Mouse (Mus musculus): ENCODE measurements around the gene Alg14. TPM values are rescaled to one million over a fixed set of nuclear protein-coding genes. Genes with fewer than 3 reads are reported as not detected.

The Alg14 gene
- polyA plus RNA-seq, 1 experiment, result 24.5 TPM

DNA sequence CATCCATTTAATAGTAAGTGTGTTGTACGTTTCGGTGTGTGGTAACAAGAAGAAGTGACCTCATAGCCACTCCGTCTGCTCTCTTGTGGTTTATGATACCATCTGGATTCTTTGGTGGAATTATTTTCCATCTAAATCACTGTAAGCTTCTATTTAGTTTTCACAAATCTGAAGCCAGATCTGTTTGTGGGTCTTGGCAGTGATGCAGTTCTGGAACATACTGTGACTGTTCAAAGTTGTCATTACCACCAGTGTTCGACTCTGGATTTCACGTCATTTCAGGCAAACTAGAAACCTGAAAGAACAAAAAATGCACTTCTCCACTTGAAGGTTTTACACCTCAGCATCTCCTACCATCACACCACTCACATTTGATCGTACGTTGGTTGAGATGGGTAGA, 23.9 kb downstream of the Alg14 start:
- TF ChIP-seq POLR2A (IDR thresholded peaks at IDR 0.05; ENCODE audit: borderline replicate concordance, extremely low read depth, low read depth, low read length), result no peak
- TF ChIP-seq CTCF (IDR thresholded peaks at IDR 0.05; ENCODE audit: insufficient read depth, low read length), result no peak
- DNase-seq, result no peak
- Histone ChIP-seq H3K4me3 (replicated peaks; ENCODE audit: extremely low read depth, low read depth, low read length) (no peak overlapping the region), H3K4me1 (ENCODE audit: control insufficient read depth, insufficient read depth, low read length) (no peaks in the 10 kb centered on the region)
- 92% methylated on average over 7 of the region's 7 CpGs for WGBS

DNA sequence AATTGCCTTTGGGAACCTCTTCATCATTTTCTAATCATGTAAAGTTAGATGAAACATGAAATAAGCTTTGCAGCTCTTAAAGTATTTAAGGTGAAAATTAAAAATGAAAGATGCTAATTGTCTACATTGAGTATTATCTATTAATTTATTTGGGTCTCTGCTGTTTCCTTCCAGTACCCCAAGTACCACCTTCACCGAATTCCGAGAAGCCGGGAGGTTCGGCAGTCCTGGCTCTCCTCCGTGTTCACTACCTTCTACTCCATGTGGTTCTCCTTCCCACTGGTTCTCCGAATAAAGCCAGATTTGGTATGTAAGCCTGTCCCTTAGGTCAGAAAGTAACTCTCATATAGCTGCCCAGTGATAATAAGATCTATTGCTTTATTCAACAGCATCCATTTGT, 28.3 kb downstream of the Alg14 start:
- WGBS, result 93% methylated on average over 6 of the region's 6 CpGs
- Histone ChIP-seq H3K4me1 (ENCODE audit: control insufficient read depth, insufficient read depth, low read length) (no peaks in the 10 kb centered on the region), H3K4me3 (replicated peaks; ENCODE audit: extremely low read depth, low read depth, low read length) (no peak overlapping the region)
- no peak for TF ChIP-seq CTCF (IDR thresholded peaks at IDR 0.05; ENCODE audit: insufficient read depth, low read length)
- TF ChIP-seq POLR2A (IDR thresholded peaks at IDR 0.05; ENCODE audit: borderline replicate concordance, extremely low read depth, low read depth, low read length), result no peak
- no peak for DNase-seq

DNA sequence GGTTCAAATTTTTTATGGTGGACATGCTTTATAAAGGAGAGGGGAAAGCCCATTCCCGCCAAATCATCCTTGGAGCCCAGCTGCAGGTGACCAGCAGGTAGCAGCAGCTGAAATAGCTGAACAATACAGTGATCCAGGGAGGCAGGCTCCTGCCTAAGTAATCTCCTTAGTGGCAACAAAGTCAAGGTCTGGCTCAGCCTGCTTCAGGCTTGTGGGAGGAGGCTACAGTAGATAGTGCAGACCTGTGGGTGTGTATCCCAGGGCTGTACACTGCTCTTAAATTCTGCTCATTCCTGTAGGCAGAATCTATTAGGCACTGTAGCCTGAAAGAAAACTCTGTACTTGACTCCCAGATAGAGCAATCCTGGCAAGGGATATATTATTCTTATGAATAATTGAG, 29.3 kb downstream of the Alg14 start:
- WGBS, result 100% methylated on average over 1 of the region's 1 CpGs
- no peak overlapping the region for H3K4me3 ChIP-seq (replicated peaks; ENCODE audit: extremely low read depth, low read depth, low read length)
- no peak for DNase-seq
- TF ChIP-seq CTCF (IDR thresholded peaks at IDR 0.05; ENCODE audit: insufficient read depth, low read length), result no peak
- no peak for TF ChIP-seq POLR2A (IDR thresholded peaks at IDR 0.05; ENCODE audit: borderline replicate concordance, extremely low read depth, low read depth, low read length)
- H3K4me1 ChIP-seq (ENCODE audit: control insufficient read depth, insufficient read depth, low read length), result no peaks in the 10 kb centered on the region

DNA sequence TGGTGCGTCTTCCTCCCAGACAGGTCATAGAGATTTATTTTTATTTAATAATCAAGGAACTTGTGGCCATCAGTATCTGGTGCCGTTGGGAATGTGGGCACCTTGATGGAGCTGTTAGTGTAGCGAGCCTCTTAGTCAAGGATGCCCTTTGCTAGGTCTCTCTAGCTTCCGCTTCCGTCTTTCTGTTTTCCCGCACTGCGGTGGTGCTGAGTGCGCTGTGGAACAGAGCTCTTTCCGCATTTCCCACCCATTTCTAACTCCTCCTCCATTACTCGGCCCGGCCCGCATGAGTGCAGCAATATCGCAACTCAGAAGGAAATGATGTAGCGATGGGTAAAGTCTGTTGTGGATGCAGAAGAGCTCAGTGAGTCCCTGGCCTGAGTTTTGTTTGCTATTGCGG, 31.8 kb downstream of the Alg14 start:
- DNase-seq, result no peak
- WGBS, result 98% methylated on average over 15 of the region's 15 CpGs
- Histone ChIP-seq H3K4me3 (replicated peaks; ENCODE audit: extremely low read depth, low read depth, low read length) (no peak overlapping the region), H3K4me1 (ENCODE audit: control insufficient read depth, insufficient read depth, low read length) (no peaks in the 10 kb centered on the region)
- TF ChIP-seq POLR2A (IDR thresholded peaks at IDR 0.05; ENCODE audit: borderline replicate concordance, extremely low read depth, low read depth, low read length) (no peak), CTCF (IDR thresholded peaks at IDR 0.05; ENCODE audit: insufficient read depth, low read length) (no peak)

DNA sequence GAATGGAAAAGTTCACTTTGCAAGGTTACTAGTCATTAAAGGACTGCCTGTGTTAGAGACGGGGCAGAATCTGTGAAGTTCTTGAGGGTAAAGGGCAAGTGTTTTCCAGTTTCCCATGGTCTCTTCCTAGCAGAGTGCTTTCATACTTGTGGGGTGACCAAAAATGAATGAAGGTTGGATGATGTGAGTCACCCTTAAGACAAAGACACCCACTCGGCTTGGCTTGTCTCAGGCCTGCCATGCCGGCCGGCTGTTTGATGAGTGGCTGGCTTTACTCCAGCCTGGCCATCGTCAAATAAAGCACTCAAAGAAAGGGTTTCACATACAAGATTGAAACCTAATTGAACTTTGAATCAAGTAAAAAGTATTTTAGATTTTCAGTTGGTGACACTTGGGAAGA, 35.8 kb downstream of the Alg14 start:
- 65% methylated on average over 5 of the region's 5 CpGs for WGBS
- no peak for TF ChIP-seq CTCF (IDR thresholded peaks at IDR 0.05; ENCODE audit: insufficient read depth, low read length)
- TF ChIP-seq POLR2A (IDR thresholded peaks at IDR 0.05; ENCODE audit: borderline replicate concordance, extremely low read depth, low read depth, low read length), result no peak
- no peak overlapping the region for H3K4me3 ChIP-seq (replicated peaks; ENCODE audit: extremely low read depth, low read depth, low read length)
- H3K4me1 ChIP-seq (ENCODE audit: control insufficient read depth, insufficient read depth, low read length), result peaks cover 6% of the 10 kb centered on the region; the same call in 1 of the 2 replicates
- no peak for DNase-seq

DNA sequence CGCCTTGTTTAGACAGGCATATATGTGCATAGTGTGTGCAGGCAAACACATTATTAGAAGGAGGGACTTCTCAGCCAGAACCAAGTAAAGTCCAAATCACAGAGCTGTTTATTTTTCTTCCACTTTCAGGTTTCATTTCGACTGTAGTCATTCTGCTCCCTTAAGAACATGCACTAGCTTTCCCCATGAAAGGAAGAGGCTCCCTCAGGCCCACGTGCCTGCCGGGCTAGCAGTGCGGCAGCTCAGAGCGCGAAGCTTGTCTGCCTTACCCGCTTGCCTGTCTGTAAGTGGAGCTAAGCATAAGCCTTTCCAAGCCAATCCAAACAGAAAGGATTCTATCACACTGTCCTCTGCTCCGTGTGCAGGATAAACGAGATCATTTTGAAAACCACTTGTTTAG, 38.1 kb downstream of the Alg14 start:
- 37% methylated on average over 10 of the region's 10 CpGs for WGBS
- DNase-seq, result no peak
- H3K4me3 ChIP-seq (replicated peaks; ENCODE audit: extremely low read depth, low read depth, low read length), result no peak overlapping the region
- H3K4me1 ChIP-seq (ENCODE audit: control insufficient read depth, insufficient read depth, low read length), result peaks cover 6% of the 10 kb centered on the region; the same call in 1 of the 2 replicates
- TF ChIP-seq POLR2A (IDR thresholded peaks at IDR 0.05; ENCODE audit: borderline replicate concordance, extremely low read depth, low read depth, low read length) (no peak), CTCF (IDR thresholded peaks at IDR 0.05; ENCODE audit: insufficient read depth, low read length) (no peak)

DNA sequence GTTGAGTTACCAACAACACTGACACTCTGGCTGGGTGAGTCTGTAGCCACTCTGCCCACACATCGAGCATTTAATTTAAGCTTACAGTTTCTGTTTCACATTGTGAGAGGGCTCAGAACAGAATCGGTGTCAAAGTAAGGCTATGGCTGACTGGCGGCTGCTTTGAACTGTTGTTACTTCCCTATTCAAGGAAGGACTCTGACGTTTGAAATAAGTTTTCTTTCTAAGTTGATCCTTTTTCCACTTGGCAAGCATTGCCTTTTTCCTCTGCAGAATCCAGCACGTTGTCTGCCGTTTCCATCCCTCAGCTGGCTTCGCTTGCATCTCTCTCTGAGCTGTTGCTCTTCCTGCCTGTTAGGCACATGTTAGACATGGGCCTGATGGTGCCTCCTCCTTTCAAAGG, 38.7 kb downstream of the Alg14 start:
- WGBS, result 32% methylated on average over 7 of the region's 7 CpGs
- peaks cover 6% of the 10 kb centered on the region; the same call in 1 of the 2 replicates for H3K4me1 ChIP-seq (ENCODE audit: control insufficient read depth, insufficient read depth, low read length)
- no peak for DNase-seq
- TF ChIP-seq POLR2A (IDR thresholded peaks at IDR 0.05; ENCODE audit: borderline replicate concordance, extremely low read depth, low read depth, low read length) (no peak), CTCF (IDR thresholded peaks at IDR 0.05; ENCODE audit: insufficient read depth, low read length) (no peak)
- H3K4me3 ChIP-seq (replicated peaks; ENCODE audit: extremely low read depth, low read depth, low read length), result no peak overlapping the region

DNA sequence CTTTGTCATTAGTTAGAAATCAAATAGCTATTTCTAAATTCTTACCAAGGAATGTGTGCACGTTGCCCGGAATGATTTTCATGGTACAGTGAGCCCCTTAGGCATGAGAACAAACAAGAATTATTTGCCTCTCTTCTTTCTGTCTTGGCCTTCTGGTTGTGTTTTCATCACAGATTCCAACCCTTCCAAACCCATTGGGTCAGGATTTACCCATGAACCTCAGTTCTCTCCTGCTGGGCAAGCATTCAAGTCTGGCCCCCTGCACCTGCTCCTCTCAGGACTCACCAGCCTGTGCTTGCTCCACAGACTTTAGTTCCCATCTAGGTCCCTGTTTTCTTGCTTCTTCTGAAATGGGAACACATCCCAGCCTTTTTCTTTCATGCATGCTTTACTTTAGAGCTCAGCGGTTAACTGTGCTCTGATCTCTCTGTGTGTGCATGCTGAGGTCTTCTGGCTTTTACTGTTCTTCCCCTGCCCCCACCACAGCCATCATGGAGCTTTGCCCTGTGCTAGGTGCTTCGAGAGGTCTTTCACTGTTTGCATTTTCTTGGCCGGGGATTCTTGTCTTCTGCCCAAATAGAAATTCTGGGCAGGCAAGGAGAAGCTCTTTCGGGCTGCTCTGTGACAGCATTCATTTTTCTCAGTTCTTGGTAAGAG, 44.8 kb downstream of the Alg14 start:
- no peak for DNase-seq
- Histone ChIP-seq H3K4me1 (ENCODE audit: control insufficient read depth, insufficient read depth, low read length) (peaks cover 6% of the 10 kb centered on the region), H3K4me3 (replicated peaks; ENCODE audit: extremely low read depth, low read depth, low read length) (no peak overlapping the region)
- WGBS, result 64% methylated on average over 6 of the region's 6 CpGs
- TF ChIP-seq CTCF (IDR thresholded peaks at IDR 0.05; ENCODE audit: insufficient read depth, low read length) (no peak), POLR2A (IDR thresholded peaks at IDR 0.05; ENCODE audit: borderline replicate concordance, extremely low read depth, low read depth, low read length) (no peak)

DNA sequence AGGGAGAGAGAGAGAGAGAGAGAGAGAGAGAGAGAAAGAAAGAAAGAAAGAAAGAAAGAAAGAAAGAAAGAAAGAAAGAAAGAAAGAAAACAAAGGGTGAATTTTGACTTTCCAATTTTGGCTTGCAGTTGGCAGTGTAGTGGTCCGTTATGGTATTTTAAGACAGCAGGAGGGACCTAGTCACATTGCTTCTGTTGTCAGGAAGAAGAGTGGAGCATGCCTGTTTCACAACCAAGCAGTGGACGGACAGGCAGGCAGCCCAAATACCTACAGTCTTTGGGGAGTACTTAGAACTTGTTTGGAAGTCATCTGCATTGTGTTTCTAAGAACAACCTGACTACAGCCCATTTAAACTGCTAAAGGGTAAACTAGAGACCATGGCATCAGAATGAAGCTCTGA, 47.1 kb downstream of the Alg14 start:
- Histone ChIP-seq H3K4me3 (replicated peaks; ENCODE audit: extremely low read depth, low read depth, low read length) (no peak overlapping the region), H3K4me1 (ENCODE audit: control insufficient read depth, insufficient read depth, low read length) (peaks cover 6% of the 10 kb centered on the region)
- 30% methylated on average over 2 of the region's 2 CpGs for WGBS
- TF ChIP-seq CTCF (IDR thresholded peaks at IDR 0.05; ENCODE audit: insufficient read depth, low read length) (no peak), POLR2A (IDR thresholded peaks at IDR 0.05; ENCODE audit: borderline replicate concordance, extremely low read depth, low read depth, low read length) (no peak)
- no peak for DNase-seq

DNA sequence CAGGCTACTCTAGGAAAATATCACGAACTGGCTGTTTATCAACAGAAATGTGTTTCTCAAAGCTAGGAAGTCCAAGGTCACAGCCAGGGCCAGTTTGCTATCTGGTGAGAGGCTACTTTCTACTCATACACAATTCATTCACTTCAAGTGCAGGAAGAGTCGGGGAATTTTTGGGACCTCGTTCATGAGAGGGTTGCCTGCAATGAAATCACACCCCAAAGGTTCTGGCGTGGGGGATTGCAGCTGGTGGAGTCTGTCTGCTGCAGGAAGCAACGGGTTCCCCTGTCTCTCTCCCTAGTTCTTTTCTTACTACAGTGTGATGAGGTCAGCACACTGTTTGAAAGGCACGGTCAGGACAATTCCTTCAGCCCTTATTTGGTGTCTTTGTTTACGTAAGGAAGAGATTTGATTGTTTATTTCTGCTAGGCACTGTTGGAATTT, 48.8 kb downstream of the Alg14 start:
- WGBS, result 20% methylated on average over 7 of the region's 7 CpGs
- H3K4me3 ChIP-seq (replicated peaks; ENCODE audit: extremely low read depth, low read depth, low read length), result no peak overlapping the region
- peaks cover 10% of the 10 kb centered on the region for H3K4me1 ChIP-seq (ENCODE audit: control insufficient read depth, insufficient read depth, low read length)
- no peak for DNase-seq
- TF ChIP-seq POLR2A (IDR thresholded peaks at IDR 0.05; ENCODE audit: borderline replicate concordance, extremely low read depth, low read depth, low read length) (no peak), CTCF (IDR thresholded peaks at IDR 0.05; ENCODE audit: insufficient read depth, low read length) (no peak)

Measured in lung, adult 2 months (tissue).